ENCODE assay signal across 22 mouse cellular contexts in the genomic region with DNA sequence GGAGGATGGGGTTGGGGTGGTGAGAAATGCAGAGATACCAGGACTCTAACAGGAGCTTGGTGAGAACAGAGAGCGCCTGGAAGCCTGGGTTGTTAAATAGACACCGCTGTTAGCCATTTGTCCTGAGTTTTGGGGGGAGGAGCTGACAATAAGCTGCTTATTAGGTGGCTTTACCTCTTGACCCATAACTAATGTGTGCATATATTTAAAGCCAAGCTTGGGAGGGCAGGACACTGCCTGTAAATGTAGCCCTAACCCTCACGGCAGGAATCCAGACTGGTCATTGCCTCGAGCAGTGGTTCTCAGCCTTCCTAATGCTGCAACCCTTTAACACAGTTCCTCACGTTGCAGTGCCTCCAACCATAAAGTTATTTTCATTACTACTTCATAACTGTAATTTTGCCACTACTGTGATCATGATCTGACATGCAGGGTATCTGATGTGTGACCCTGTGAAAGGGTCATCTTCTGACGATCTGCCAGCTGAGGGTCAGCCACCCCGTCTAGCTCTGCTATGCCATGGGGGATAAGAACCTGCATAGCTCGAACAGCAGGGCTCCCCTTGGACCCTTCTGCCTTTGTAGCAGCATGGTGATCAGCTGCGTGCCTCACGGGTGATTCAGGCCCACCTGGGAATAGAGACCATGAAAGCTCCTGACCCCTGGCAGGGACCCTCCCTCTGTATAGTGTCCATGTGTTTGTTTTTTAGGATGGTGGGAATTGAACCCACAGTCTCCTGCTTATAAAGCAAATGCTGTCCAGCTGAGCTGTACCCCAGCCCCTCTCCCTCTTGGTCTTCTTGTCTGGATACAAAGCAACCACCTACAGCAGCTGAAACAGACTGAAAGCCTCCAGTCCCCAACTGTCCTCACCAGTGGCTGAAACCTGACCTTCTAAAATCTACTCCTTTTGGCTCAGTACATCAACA. TPM values are rescaled to one million over a fixed set of nuclear protein-coding genes. Genes with fewer than 3 reads are reported as not detected.
DNase-seq lines count a peak whose midpoint lies in the region; ATAC-seq and TF ChIP-seq lines count a peak whose summit lies in the region.
"Had no signal": no experiment of that assay in that cellular context is flagged by ENCODE, and none has a peak within 500 bp of the region (broad histone marks: within the 10 kb centered on the region; RNA-seq: fewer than 3 reads in every experiment).

No protein-coding gene starts in this region.

- peak overlapping the region; percentile 31; the same call in 1 of the 2 replicates for H3K27ac ChIP-seq in forebrain, embryonic 12.5 days
- no peak overlapping the region for H3K27ac ChIP-seq in forebrain, embryonic 15.5 days (replicated peaks)
- no peak overlapping the region for H3K27ac ChIP-seq in liver, embryonic 11.5 days (ENCODE audit: low read depth, low read length)
- H3K27ac ChIP-seq in liver, postnatal 0 days (ENCODE audit: low read depth) = no peak overlapping the region
- H3K27ac ChIP-seq in limb, embryonic 11.5 days (replicated peaks; ENCODE audit: low read depth, low read length) = no peak overlapping the region
- H3K27ac ChIP-seq: embryonic facial prominence, embryonic 12.5 days; heart, embryonic 15.5 days; limb, embryonic 15.5 days; stomach, embryonic 15.5 days had no signal

- WGBS in forebrain, embryonic 12.5 days = 19% methylated on average over 10 of the region's 10 CpGs
- WGBS in forebrain, embryonic 15.5 days = 27% methylated on average over 10 of the region's 10 CpGs
- WGBS in liver, embryonic 11.5 days = 73% methylated on average over 10 of the region's 10 CpGs
- WGBS in liver, postnatal 0 days (ENCODE audit: insufficient replicate concordance) = 77% methylated on average over 10 of the region's 10 CpGs
- 61% methylated on average over 10 of the region's 10 CpGs for WGBS in limb, embryonic 11.5 days

- H3K27me3 ChIP-seq in forebrain, embryonic 12.5 days = peaks cover 21% of the 10 kb centered on the region
- no peaks in the 10 kb centered on the region for H3K27me3 ChIP-seq in forebrain, embryonic 15.5 days
- H3K27me3 ChIP-seq in liver, embryonic 11.5 days (replicated peaks; ENCODE audit: control insufficient read depth, insufficient read depth, low read length) = no peaks in the 10 kb centered on the region
- no peaks in the 10 kb centered on the region for H3K27me3 ChIP-seq in liver, postnatal 0 days (ENCODE audit: insufficient read depth, low read length)
- no peaks in the 10 kb centered on the region for H3K27me3 ChIP-seq in limb, embryonic 11.5 days (ENCODE audit: control insufficient read depth, insufficient read depth, low read length)
- H3K27me3 ChIP-seq: embryonic facial prominence, embryonic 12.5 days; heart, embryonic 15.5 days; limb, embryonic 15.5 days; stomach, embryonic 15.5 days had no signal

- no peak overlapping the region for H3K4me2 ChIP-seq in forebrain, embryonic 12.5 days
- no peak overlapping the region for H3K4me2 ChIP-seq in forebrain, embryonic 15.5 days (replicated peaks)
- no peak overlapping the region for H3K4me2 ChIP-seq in liver, embryonic 11.5 days
- no peak overlapping the region for H3K4me2 ChIP-seq in liver, postnatal 0 days (ENCODE audit: low read depth, low read length)
- H3K4me2 ChIP-seq in limb, embryonic 11.5 days (ENCODE audit: low read depth, severe bottlenecking) = no peak overlapping the region; the same call in 1 of the 2 replicates
- H3K4me2 ChIP-seq: limb, embryonic 15.5 days; neural tube, embryonic 13.5 days; stomach, embryonic 15.5 days had no signal

- peaks cover 36% of the 10 kb centered on the region for H3K4me1 ChIP-seq in forebrain, embryonic 12.5 days
- H3K4me1 ChIP-seq in forebrain, embryonic 15.5 days = peaks cover 19% of the 10 kb centered on the region
- H3K4me1 ChIP-seq in liver, embryonic 11.5 days (replicated peaks; ENCODE audit: control insufficient read depth, insufficient read depth, low read length) = no peaks in the 10 kb centered on the region; the same call in 1 of the 2 replicates
- H3K4me1 ChIP-seq in liver, postnatal 0 days (ENCODE audit: insufficient read depth) = no peaks in the 10 kb centered on the region
- H3K4me1 ChIP-seq in limb, embryonic 11.5 days (ENCODE audit: control insufficient read depth, insufficient read depth, low read length) = no peaks in the 10 kb centered on the region

- peak; percentile 33 for ATAC-seq in forebrain, embryonic 12.5 days (ENCODE audit: low FRiP score)
- no peak for ATAC-seq in forebrain, embryonic 15.5 days (replicated peaks)
- ATAC-seq in liver, embryonic 11.5 days (replicated peaks; ENCODE audit: low FRiP score) = no peak
- no peak for ATAC-seq in liver, postnatal 0 days
- ATAC-seq in limb, embryonic 11.5 days (ENCODE audit: insufficient number of reproducible peaks, low FRiP score, low TSS enrichment, low read depth) = no peak

- H3K9me3 ChIP-seq in forebrain, embryonic 12.5 days = no peaks in the 10 kb centered on the region
- no peaks in the 10 kb centered on the region for H3K9me3 ChIP-seq in forebrain, embryonic 15.5 days
- no peaks in the 10 kb centered on the region for H3K9me3 ChIP-seq in liver, embryonic 11.5 days (ENCODE audit: control insufficient read depth, low read length)
- no peaks in the 10 kb centered on the region for H3K9me3 ChIP-seq in liver, postnatal 0 days (ENCODE audit: low read length)
- no peaks in the 10 kb centered on the region for H3K9me3 ChIP-seq in limb, embryonic 11.5 days (ENCODE audit: control insufficient read depth, low read length)
- H3K9me3 ChIP-seq: embryonic facial prominence, embryonic 12.5 days; heart, embryonic 15.5 days; limb, embryonic 15.5 days; neural tube, embryonic 13.5 days; stomach, embryonic 15.5 days had no signal

- no peak for TF ChIP-seq CTCF in liver, postnatal 0 days (IDR thresholded peaks at IDR 0.05; ENCODE audit: low read depth)

- H3K36me3 ChIP-seq in forebrain, embryonic 12.5 days (replicated peaks) = no peaks in the 10 kb centered on the region
- H3K36me3 ChIP-seq in forebrain, embryonic 15.5 days = no peaks in the 10 kb centered on the region
- no peaks in the 10 kb centered on the region for H3K36me3 ChIP-seq in liver, embryonic 11.5 days (ENCODE audit: control insufficient read depth, insufficient read depth, low read length)
- H3K36me3 ChIP-seq in liver, postnatal 0 days (replicated peaks; ENCODE audit: insufficient read depth, low read length) = no peaks in the 10 kb centered on the region
- no peaks in the 10 kb centered on the region for H3K36me3 ChIP-seq in limb, embryonic 11.5 days (ENCODE audit: control insufficient read depth, insufficient read depth, low read length)
- H3K36me3 ChIP-seq: embryonic facial prominence, embryonic 12.5 days; heart, embryonic 15.5 days; limb, embryonic 15.5 days; neural tube, embryonic 13.5 days; stomach, embryonic 15.5 days had no signal

- H3K4me3 ChIP-seq in forebrain, embryonic 12.5 days (replicated peaks) = no peak overlapping the region
- H3K4me3 ChIP-seq in forebrain, embryonic 15.5 days = no peak overlapping the region
- H3K4me3 ChIP-seq in liver, embryonic 11.5 days (ENCODE audit: low read depth, low read length) = no peak overlapping the region
- no peak overlapping the region for H3K4me3 ChIP-seq in liver, postnatal 0 days (ENCODE audit: low read depth, low read length)
- H3K4me3 ChIP-seq in limb, embryonic 11.5 days (ENCODE audit: low read depth, low read length) = no peak overlapping the region
- H3K4me3 ChIP-seq: embryonic facial prominence, embryonic 12.5 days; erythroblast, embryonic 14.5 days; heart, embryonic 15.5 days; limb, embryonic 15.5 days; neural tube, embryonic 13.5 days; stomach, embryonic 15.5 days had no signal

- peak; percentile 24 for DNase-seq in liver, embryonic 11.5 days (ENCODE audit: low spot score)
- no peak for DNase-seq in liver, postnatal 0 days
- peak; percentile 55 for DNase-seq in embryo, embryonic 10.5 days (ENCODE audit: low spot score)
- DNase-seq in limb, embryonic 11.5 days (ENCODE audit: low spot score) = peak; percentile 20
- no peak for DNase-seq in right cerebral cortex, postnatal 4 days
- no peak for DNase-seq in right cerebral cortex, postnatal 25 days
- DNase-seq: gastrocnemius, postnatal 10 days; heart, adult 18-20 months; lung, postnatal 10 days; right cerebral cortex, postnatal 14 days had no signal

- TF ChIP-seq EP300 in liver, postnatal 0 days (IDR thresholded peaks at IDR 0.05; ENCODE audit: low read depth) = no peak

- no peak overlapping the region for H3K9ac ChIP-seq in forebrain, embryonic 12.5 days
- H3K9ac ChIP-seq in forebrain, embryonic 15.5 days (replicated peaks) = no peak overlapping the region
- H3K9ac ChIP-seq in liver, embryonic 11.5 days (ENCODE audit: low read depth, low read length) = no peak overlapping the region
- no peak overlapping the region for H3K9ac ChIP-seq in liver, postnatal 0 days (replicated peaks)
- no peak overlapping the region for H3K9ac ChIP-seq in limb, embryonic 11.5 days (ENCODE audit: low read length)
- H3K9ac ChIP-seq: embryonic facial prominence, embryonic 12.5 days; heart, embryonic 15.5 days; limb, embryonic 15.5 days; neural tube, embryonic 13.5 days; stomach, embryonic 15.5 days had no signal

RNA-seq across cellular contexts. Expression of a gene that starts 42.0 kb away (rescaled TPM):
- polyA plus RNA-seq in forebrain, embryonic 12.5 days (2016; fragmentation: Nextera tagmentation; extraction: Ambion mirVana) = not detected in 2 replicates
- polyA plus RNA-seq in forebrain, embryonic 15.5 days (2015; fragmentation: Nextera tagmentation; extraction: Ambion mirVana) = not detected in 2 replicates
- not detected in 2 replicates for polyA plus RNA-seq in liver, embryonic 11.5 days (2014; fragmentation: Nextera tagmentation; extraction: Ambion mirVana)
- not detected in 2 replicates for polyA plus RNA-seq in liver, postnatal 0 days (2015; fragmentation: Nextera tagmentation; extraction: Ambion mirVana)
- not detected in 2 replicates for polyA plus RNA-seq in limb, embryonic 11.5 days (2014; fragmentation: Nextera tagmentation; extraction: Ambion mirVana)
- polyA plus RNA-seq: embryonic facial prominence, embryonic 12.5 days; erythroblast, embryonic 14.5 days; heart, embryonic 15.5 days; intestine, embryonic 14.5 days; large intestine, adult 2 months; limb, embryonic 15.5 days; liver, embryonic 16.5 days; neural tube, embryonic 13.5 days; stomach, embryonic 15.5 days; thymus, adult 2 months had no signal

Comparison
In these comparisons a context has a peak if more than half of its experiments do, and no peak if none do; other contexts are left out.
1. DNase-seq: peak in liver, embryonic 11.5 days (single experiment), embryo, embryonic 10.5 days (single experiment) and limb, embryonic 11.5 days (single experiment); none in liver, postnatal 0 days (single experiment), right cerebral cortex, postnatal 4 days (single experiment) and right cerebral cortex, postnatal 25 days (single experiment).